Mouse (Mus musculus): ENCODE measurements around the gene Sqstm1. TPM values are rescaled to one million over a fixed set of nuclear protein-coding genes. Genes with fewer than 3 reads are reported as not detected.

Gene Sqstm1
- total and polyA plus RNA-seq, 2 experiments = 252 to 254 TPM

- peak; percentile 45 for DNase-seq (ENCODE audit: extremely low read depth, low read depth, low spot score)
- WGBS = 3% methylated on average over 34 of the region's 34 CpGs
- H3K4me1 ChIP-seq (ENCODE audit: control insufficient read depth, insufficient read depth, low read length) = peaks cover 29% of the 10 kb centered on the region
Observed at GRCm38 (mm10) chr11:50225611-50226378, 15.2 kb upstream of the Sqstm1 start.

GRCm38 (mm10) chr11:50224671-50225530 lies 14.3 kb upstream of the Sqstm1 start:
- peak overlapping the region; percentile 56 for H3K27ac ChIP-seq (replicated peaks; ENCODE audit: insufficient read depth, low read depth, low read length)
- H3K9ac ChIP-seq (ENCODE audit: low read depth, low read length) = peak overlapping the region; percentile 97
- TF ChIP-seq CTCF (IDR thresholded peaks at IDR 0.05; ENCODE audit: low read depth, low read length) (peak; percentile 36; the same call in 1 of the 2 replicates), POLR2A (IDR thresholded peaks at IDR 0.05; ENCODE audit: extremely low read depth, insufficient read depth, low read length) (peak; percentile 57)
- no peaks in the 10 kb centered on the region for H3K27me3 ChIP-seq (ENCODE audit: control insufficient read depth, insufficient read depth, low read length)
- peaks cover 29% of the 10 kb centered on the region for H3K4me1 ChIP-seq (ENCODE audit: control insufficient read depth, insufficient read depth, low read length)
- H3K4me3 ChIP-seq (ENCODE audit: insufficient read depth, low read depth, low read length) = peak overlapping the region; percentile 89
- peak; percentile 71 for DNase-seq (ENCODE audit: extremely low read depth, low read depth, low spot score)
- peaks cover 15% of the 10 kb centered on the region; the same call in 1 of the 2 replicates for H3K79me2 ChIP-seq (ENCODE audit: control insufficient read depth, insufficient read depth, low read length)
- under 1% methylated on average over 70 of the region's 70 CpGs for WGBS
- no peaks in the 10 kb centered on the region for H3K36me3 ChIP-seq (ENCODE audit: control insufficient read depth, insufficient read depth, low read length)

More at GRCm38 (mm10) chr11:50225611-50226378, 15.2 kb upstream of the Sqstm1 start:
- peak overlapping the region; percentile 89 for H3K4me3 ChIP-seq (ENCODE audit: insufficient read depth, low read depth, low read length)
- TF ChIP-seq CTCF (IDR thresholded peaks at IDR 0.05; ENCODE audit: low read depth, low read length) (no peak), POLR2A (IDR thresholded peaks at IDR 0.05; ENCODE audit: extremely low read depth, insufficient read depth, low read length) (no peak)
- H3K9ac ChIP-seq (ENCODE audit: low read depth, low read length) = peak overlapping the region; percentile 97
- peaks cover 15% of the 10 kb centered on the region; the same call in 1 of the 2 replicates for H3K79me2 ChIP-seq (ENCODE audit: control insufficient read depth, insufficient read depth, low read length)
- no peaks in the 10 kb centered on the region for H3K27me3 ChIP-seq (ENCODE audit: control insufficient read depth, insufficient read depth, low read length)
- H3K36me3 ChIP-seq (ENCODE audit: control insufficient read depth, insufficient read depth, low read length) = no peaks in the 10 kb centered on the region
- peak overlapping the region; percentile 56 for H3K27ac ChIP-seq (replicated peaks; ENCODE audit: insufficient read depth, low read depth, low read length)

GRCm38 (mm10) chr11:50223783-50224662 lies 13.4 kb upstream of the Sqstm1 start:
- peaks cover 15% of the 10 kb centered on the region; the same call in 1 of the 2 replicates for H3K79me2 ChIP-seq (ENCODE audit: control insufficient read depth, insufficient read depth, low read length)

GRCm38 (mm10) chr11:50222559-50223276 lies 12.1 kb upstream of the Sqstm1 start:
- Histone ChIP-seq H3K27ac (replicated peaks; ENCODE audit: insufficient read depth, low read depth, low read length) (no peak overlapping the region), H3K4me1 (ENCODE audit: control insufficient read depth, insufficient read depth, low read length) (peaks cover 16% of the 10 kb centered on the region), H3K27me3 (ENCODE audit: control insufficient read depth, insufficient read depth, low read length) (no peaks in the 10 kb centered on the region), H3K4me3 (ENCODE audit: insufficient read depth, low read depth, low read length) (no peak overlapping the region), H3K79me2 (ENCODE audit: control insufficient read depth, insufficient read depth, low read length) (peaks cover 12% of the 10 kb centered on the region; the same call in 1 of the 2 replicates), H3K9ac (ENCODE audit: low read depth, low read length) (no peak overlapping the region), H3K36me3 (ENCODE audit: control insufficient read depth, insufficient read depth, low read length) (no peaks in the 10 kb centered on the region)
- 71% methylated on average over 7 of the region's 7 CpGs for WGBS
- no peak for TF ChIP-seq POLR2A (IDR thresholded peaks at IDR 0.05; ENCODE audit: extremely low read depth, insufficient read depth, low read length)
- TF ChIP-seq CTCF (IDR thresholded peaks at IDR 0.05; ENCODE audit: low read depth, low read length) = no peak
- DNase-seq (ENCODE audit: extremely low read depth, low read depth, low spot score) = no peak

More at GRCm38 (mm10) chr11:50223783-50224662, 13.4 kb upstream of the Sqstm1 start:
- H3K27ac ChIP-seq (replicated peaks; ENCODE audit: insufficient read depth, low read depth, low read length) = peak overlapping the region; percentile 39; the same call in 1 of the 2 replicates
- no peak for DNase-seq (ENCODE audit: extremely low read depth, low read depth, low spot score)
- peaks cover 23% of the 10 kb centered on the region for H3K4me1 ChIP-seq (ENCODE audit: control insufficient read depth, insufficient read depth, low read length)
- no peaks in the 10 kb centered on the region for H3K36me3 ChIP-seq (ENCODE audit: control insufficient read depth, insufficient read depth, low read length)
- no peaks in the 10 kb centered on the region for H3K27me3 ChIP-seq (ENCODE audit: control insufficient read depth, insufficient read depth, low read length)
- TF ChIP-seq CTCF (IDR thresholded peaks at IDR 0.05; ENCODE audit: low read depth, low read length) (no peak), POLR2A (IDR thresholded peaks at IDR 0.05; ENCODE audit: extremely low read depth, insufficient read depth, low read length) (no peak)
- peak overlapping the region; percentile 89 for H3K4me3 ChIP-seq (ENCODE audit: insufficient read depth, low read depth, low read length)
- 18% methylated on average over 17 of the region's 17 CpGs for WGBS
- peak overlapping the region; percentile 57 for H3K9ac ChIP-seq (ENCODE audit: low read depth, low read length)

All from liver, adult 2 months (tissue).